Mouse (Mus musculus) heart, adult 2 months (tissue): ENCODE measurements at regions not wholly inside any gene's neighbourhood (a gene's known extent, or its start where the extent isn't known, plus 50 kb on each side); places are given as distances from the start of the nearest gene placed in this dataset.

Experiments
- CTCF ChIP-seq: fragments of 200-600 bp; IDR thresholded peaks from 2 replicates; pipeline ENCODE4 v1.8.1; 2022; ENCODE audit warnings: antibody characterized with exemption, mild to moderate bottlenecking, moderate library complexity
- POLR2A ChIP-seq: fragments of 200-500 bp; IDR thresholded peaks from 2 replicates; pipeline ENCODE4 v1.6.1; 2011; ENCODE audit warnings: mild to moderate bottlenecking, low read depth, low read length, control low read depth; ENCODE audit not compliant: insufficient read depth

- TF ChIP-seq CTCF (no peak), POLR2A (no peak)
Observed at GRCm38 (mm10) chr4:131405376-131406017, 432.6 kb downstream of the Ptpru start.
